Mouse (Mus musculus): ENCODE measurements around the gene Cstf2. TPM values are rescaled to one million over a fixed set of nuclear protein-coding genes. Genes with fewer than 3 reads are reported as not detected.

The Cstf2 gene
- total and polyA plus RNA-seq, 3 experiments = 47.2 to 89.8 (median 67.9) TPM

DNA sequence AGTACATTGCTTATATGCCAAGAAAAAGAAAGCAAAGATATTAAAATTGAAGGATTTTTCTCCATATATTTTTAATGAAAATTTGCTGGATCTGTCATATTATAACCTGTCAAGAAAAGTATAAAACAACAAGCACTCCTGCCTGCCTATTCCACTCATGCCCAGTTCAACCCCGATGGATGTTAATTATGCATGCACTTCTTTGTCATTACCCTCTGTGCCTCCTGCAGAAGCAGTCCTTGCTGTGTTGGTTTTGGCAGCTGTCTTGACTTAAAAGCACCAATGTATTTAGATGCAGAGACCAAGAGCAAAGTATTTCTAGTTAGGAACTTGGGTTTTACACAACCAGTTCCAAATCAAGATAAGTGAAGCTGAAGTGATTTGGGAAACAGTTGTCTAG is 26.5 kb downstream of the Cstf2 start:
- DNase-seq (ENCODE audit: extremely low read depth) = no peak
- Histone ChIP-seq H3K36me3 (replicated peaks in 1 of 2; ENCODE audit: control insufficient read depth in 1 of 2, insufficient read depth in 1 of 2, low read length in 1 of 2) (peaks cover 22 to 55% of the 10 kb centered on the region in 2 experiments), H3K4me2 (ENCODE audit: insufficient read depth, low read depth, poor library complexity, severe bottlenecking) (no peak overlapping the region), H3K79me2 (replicated peaks; ENCODE audit: control insufficient read depth, extremely low read depth, insufficient read depth, poor library complexity, severe bottlenecking) (no peaks in the 10 kb centered on the region), H3K27ac (ENCODE audit: insufficient read depth, low read depth) (no peak overlapping the region), H3K4me1 (ENCODE audit: control insufficient read depth in 1 of 2, insufficient read depth in 2 of 2) (no peaks in the 10 kb centered on the region), H3K9ac (ENCODE audit: insufficient read depth, low read depth) (no peak overlapping the region), H3K9me3 (replicated peaks; ENCODE audit: low read length) (no peaks in the 10 kb centered on the region), H3K4me3 (replicated peaks in 1 of 3; ENCODE audit: low read depth in 2 of 3, low read length in 2 of 3, poor library complexity in 1 of 3) (no peak overlapping the region), H3K27me3 (replicated peaks) (no peaks in the 10 kb centered on the region)
- dilution Hi-C loops (cut with MboI; ENCODE audit: extremely low pct_ligation_motif_present, extremely low pct_unique_long_range_greater_than_20kb, low sequenced_read_pairs) = no loop called here
- TF ChIP-seq CHD1 (IDR thresholded peaks at IDR 0.05; ENCODE audit: low read depth, low read length) (no peak), ZC3H11A (IDR thresholded peaks at IDR 0.05; ENCODE audit: low read depth, low read length) (no peak), KAT2A (IDR thresholded peaks at IDR 0.05; ENCODE audit: insufficient replicate concordance, low read length) (no peak), NRF1 (IDR thresholded peaks at IDR 0.05; ENCODE audit: low read depth, low read length) (no peak), TBP (conservative IDR thresholded peaks at IDR 0.05; ENCODE audit: low read depth, low read length) (no peak), CHD2 (IDR thresholded peaks at IDR 0.05; ENCODE audit: low read length) (no peak), MXI1 (IDR thresholded peaks at IDR 0.05; ENCODE audit: low read depth, low read length) (no peak), HCFC1 (IDR thresholded peaks at IDR 0.05; ENCODE audit: low read depth, low read length) (no peak), GABPA (IDR thresholded peaks at IDR 0.05; ENCODE audit: insufficient replicate concordance, low read depth, low read length) (no peak), CTCF (conservative IDR thresholded peaks at IDR 0.05 in 1 of 2, IDR thresholded peaks at IDR 0.05 in 1 of 2; ENCODE audit: low read depth in 2 of 2, low read length in 2 of 2) (no peak), SMC3 (IDR thresholded peaks at IDR 0.05; ENCODE audit: low read depth, low read length) (no peak), ELF1 (IDR thresholded peaks at IDR 0.05; ENCODE audit: low read depth, low read length) (no peak)
- in situ Hi-C loops (cut with MboI; ENCODE audit: low pct_ligation_motif_present, low pct_unique_long_range_greater_than_20kb, low sequenced_read_pairs) = no loop called here

DNA sequence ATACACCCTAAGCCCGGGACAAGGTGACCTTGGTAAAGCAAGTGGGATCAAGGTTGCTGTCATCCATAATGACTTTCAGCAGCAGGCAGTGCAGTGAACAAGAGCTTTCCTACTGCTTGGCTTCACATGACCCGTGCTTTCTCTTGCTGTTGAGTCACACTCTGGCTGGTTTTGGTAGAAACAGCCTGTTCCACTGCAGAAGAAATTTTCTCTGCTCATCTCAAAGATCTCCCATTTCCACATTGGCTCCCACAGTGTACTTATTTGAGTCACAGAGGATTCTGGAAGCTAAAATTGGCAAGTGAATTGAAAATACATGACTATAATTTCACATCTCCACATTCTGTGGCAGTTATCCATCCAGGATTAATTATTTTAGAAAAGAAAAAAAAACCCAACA is 43.7 kb downstream of the Cstf2 start:
- dilution Hi-C loops (cut with MboI; ENCODE audit: extremely low pct_ligation_motif_present, extremely low pct_unique_long_range_greater_than_20kb, low sequenced_read_pairs) = no loop called here
- in situ Hi-C loops (cut with MboI; ENCODE audit: low pct_ligation_motif_present, low pct_unique_long_range_greater_than_20kb, low sequenced_read_pairs) = no loop called here
- no peaks in the 10 kb centered on the region for H3K4me1 ChIP-seq (ENCODE audit: control insufficient read depth in 1 of 2, insufficient read depth in 2 of 2)
- no peak overlapping the region for H3K4me3 ChIP-seq (replicated peaks in 1 of 3; ENCODE audit: low read depth in 2 of 3, low read length in 2 of 3, poor library complexity in 1 of 3)
- TF ChIP-seq UBTF (IDR thresholded peaks at IDR 0.05; ENCODE audit: low read depth, low read length) (no peak), CTCF (conservative IDR thresholded peaks at IDR 0.05 in 1 of 2, IDR thresholded peaks at IDR 0.05 in 1 of 2; ENCODE audit: low read depth in 2 of 2, low read length in 2 of 2) (no peak), TBP (conservative IDR thresholded peaks at IDR 0.05; ENCODE audit: low read depth, low read length) (no peak)
- no peaks in the 10 kb centered on the region for H3K36me3 ChIP-seq (replicated peaks in 1 of 2; ENCODE audit: control insufficient read depth in 1 of 2, insufficient read depth in 1 of 2, low read length in 1 of 2)
- H3K9ac ChIP-seq (ENCODE audit: insufficient read depth, low read depth) = no peak overlapping the region
- no peak overlapping the region for H3K4me2 ChIP-seq (ENCODE audit: insufficient read depth, low read depth, poor library complexity, severe bottlenecking)
- H3K9me3 ChIP-seq (replicated peaks; ENCODE audit: low read length) = no peaks in the 10 kb centered on the region
- no peaks in the 10 kb centered on the region for H3K27me3 ChIP-seq (replicated peaks)
- no peak overlapping the region for H3K27ac ChIP-seq (ENCODE audit: insufficient read depth, low read depth)
- H3K79me2 ChIP-seq (replicated peaks; ENCODE audit: control insufficient read depth, extremely low read depth, insufficient read depth, poor library complexity, severe bottlenecking) = no peaks in the 10 kb centered on the region
- no peak for DNase-seq (ENCODE audit: extremely low read depth)

DNA sequence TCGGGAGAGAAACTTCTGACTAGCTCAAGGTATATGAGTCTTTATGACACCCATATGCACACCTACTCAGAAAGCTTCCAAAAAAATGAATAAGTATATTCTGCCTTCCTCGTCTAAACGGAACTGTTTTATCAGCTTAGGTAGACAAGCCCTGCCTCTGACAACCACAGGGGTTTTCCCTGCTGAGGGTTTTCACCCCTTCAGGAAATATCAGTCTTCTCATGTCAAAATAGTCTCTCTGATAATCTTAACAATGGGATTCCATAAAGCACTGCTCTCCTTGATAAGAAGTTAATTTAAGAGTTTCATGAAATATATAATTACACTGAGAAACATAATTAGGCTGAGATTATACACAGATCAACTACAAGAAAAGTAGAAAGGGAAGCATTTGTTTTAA is 52.8 kb downstream of the Cstf2 start:
- H3K36me3 ChIP-seq (replicated peaks in 1 of 2; ENCODE audit: control insufficient read depth in 1 of 2, insufficient read depth in 1 of 2, low read length in 1 of 2) = no peaks in the 10 kb centered on the region
- no peak overlapping the region for H3K27ac ChIP-seq (ENCODE audit: insufficient read depth, low read depth)
- dilution Hi-C loops (cut with MboI; ENCODE audit: extremely low pct_ligation_motif_present, extremely low pct_unique_long_range_greater_than_20kb, low sequenced_read_pairs) = no loop called here
- H3K4me2 ChIP-seq (ENCODE audit: insufficient read depth, low read depth, poor library complexity, severe bottlenecking) = peak overlapping the region; percentile 56; the same call in 1 of the 2 replicates
- H3K4me1 ChIP-seq (ENCODE audit: control insufficient read depth in 1 of 2, insufficient read depth in 2 of 2) = peaks cover 3 to 10% of the 10 kb centered on the region in 2 experiments; a peak in 3 of 4 replicates
- no peaks in the 10 kb centered on the region for H3K27me3 ChIP-seq (replicated peaks)
- DNase-seq (ENCODE audit: extremely low read depth) = peak; percentile 30
- H3K79me2 ChIP-seq (replicated peaks; ENCODE audit: control insufficient read depth, extremely low read depth, insufficient read depth, poor library complexity, severe bottlenecking) = no peaks in the 10 kb centered on the region
- no peak for TF ChIP-seq HCFC1 (IDR thresholded peaks at IDR 0.05; ENCODE audit: low read depth, low read length)
- TF ChIP-seq ZC3H11A (IDR thresholded peaks at IDR 0.05; ENCODE audit: low read depth, low read length) = no peak
- no peak for TF ChIP-seq POLR2AphosphoS2 (IDR thresholded peaks at IDR 0.05; ENCODE audit: low read depth, low read length)
- no peak for TF ChIP-seq TCF12 (IDR thresholded peaks at IDR 0.05; ENCODE audit: low read depth, low read length)
- no peak for TF ChIP-seq MAZ (IDR thresholded peaks at IDR 0.05; ENCODE audit: low read depth, low read length)
- TF ChIP-seq USF1 (IDR thresholded peaks at IDR 0.05; ENCODE audit: low read depth, low read length) = no peak
- no peak for TF ChIP-seq ETS1 (conservative IDR thresholded peaks at IDR 0.05; ENCODE audit: low read depth, low read length)
- TF ChIP-seq ELF1 (IDR thresholded peaks at IDR 0.05; ENCODE audit: low read depth, low read length) = no peak
- TF ChIP-seq KAT2A (IDR thresholded peaks at IDR 0.05; ENCODE audit: insufficient replicate concordance, low read length) = no peak
- TF ChIP-seq MAX (IDR thresholded peaks at IDR 0.05; ENCODE audit: low read length) = no peak
- no peak for TF ChIP-seq E2F4 (IDR thresholded peaks at IDR 0.05; ENCODE audit: insufficient replicate concordance, low read depth, low read length)
- TF ChIP-seq BHLHE40 (IDR thresholded peaks at IDR 0.05; ENCODE audit: low read depth, low read length) = no peak
- TF ChIP-seq MXI1 (IDR thresholded peaks at IDR 0.05; ENCODE audit: low read depth, low read length) = no peak
- TF ChIP-seq USF2 (conservative IDR thresholded peaks at IDR 0.05; ENCODE audit: low read depth, low read length) = no peak
- TF ChIP-seq RCOR1 (conservative IDR thresholded peaks at IDR 0.05; ENCODE audit: low read depth, low read length) = no peak
- no peak for TF ChIP-seq ZMIZ1 (IDR thresholded peaks at IDR 0.05; ENCODE audit: low read depth, low read length)
- no peak overlapping the region for H3K9ac ChIP-seq (ENCODE audit: insufficient read depth, low read depth)
- in situ Hi-C loops (cut with MboI; ENCODE audit: low pct_ligation_motif_present, low pct_unique_long_range_greater_than_20kb, low sequenced_read_pairs) = no loop called here
- H3K9me3 ChIP-seq (replicated peaks; ENCODE audit: low read length) = no peaks in the 10 kb centered on the region
- no peak overlapping the region for H3K4me3 ChIP-seq (replicated peaks in 1 of 3; ENCODE audit: low read depth in 2 of 3, low read length in 2 of 3, poor library complexity in 1 of 3)
